Mouse (Mus musculus) heart, adult 2 months (tissue): Measurements from ENCODE around the gene Bach2. TPM values are rescaled to one million over a fixed set of nuclear protein-coding genes. Genes with fewer than 3 reads are reported as not detected.

Source experiments
- DNase-seq, 2 experiments: peaks; one replicate each; pipeline ENCODE4 v3.0.0; 2021
- H3K27ac ChIP-seq: fragments of 200-600 bp; 2 replicates; pipeline ENCODE4 v1.8.1; 2022
- H3K27me3 ChIP-seq: fragments of 200-500 bp; 2 replicates; pipeline ENCODE4 v1.6.1; 2012; ENCODE audit warnings: mild to moderate bottlenecking, low read length, inconsistent platforms, mixed read lengths; ENCODE audit not compliant: control insufficient read depth, insufficient read depth
- H3K36me3 ChIP-seq: fragments of 200-500 bp; 2 replicates; pipeline ENCODE4 v1.6.1; 2012; ENCODE audit warnings: low read length, inconsistent platforms; ENCODE audit not compliant: control insufficient read depth, insufficient read depth
- H3K4me1 ChIP-seq: fragments of 200-500 bp; 2 replicates; pipeline ENCODE4 v1.6.1; 2011; ENCODE audit warnings: low read length; ENCODE audit not compliant: control insufficient read depth, insufficient read depth
- H3K4me3 ChIP-seq: fragments of 200-600 bp; 2 replicates; pipeline ENCODE4 v1.8.1; 2022
- H3K79me2 ChIP-seq: fragments of 200-500 bp; replicated peaks from 2 replicates; pipeline ENCODE4 v1.6.1; 2012; ENCODE audit warnings: mild to moderate bottlenecking, inconsistent platforms, low read length, moderate library complexity, mixed read lengths; ENCODE audit not compliant: control insufficient read depth, insufficient read depth
- H3K9ac ChIP-seq: fragments of 200-500 bp; 2 replicates; pipeline ENCODE4 v1.6.1; 2012; ENCODE audit warnings: low read depth, mild to moderate bottlenecking, control low read depth, inconsistent platforms, low read length, mixed read lengths
- CTCF ChIP-seq: fragments of 200-600 bp; IDR thresholded peaks from 2 replicates; pipeline ENCODE4 v1.8.1; 2022; ENCODE audit warnings: antibody characterized with exemption, mild to moderate bottlenecking, moderate library complexity
- EP300 ChIP-seq: fragments of 200-500 bp; IDR thresholded peaks from 2 replicates; pipeline ENCODE4 v1.6.1; 2011; ENCODE audit warnings: low read depth, low read length, control low read depth; ENCODE audit not compliant: insufficient read depth
- POLR2A ChIP-seq: fragments of 200-500 bp; IDR thresholded peaks from 2 replicates; pipeline ENCODE4 v1.6.1; 2011; ENCODE audit warnings: mild to moderate bottlenecking, low read depth, low read length, control low read depth; ENCODE audit not compliant: insufficient read depth
- WGBS: fragments of 180-500 bp; shearing (Covaris S2); methylation state at CpG from one replicate; pipeline ENCODE4 v1.1.7; 2018; 5-methylcytosine and 5-hydroxymethylcytosine counted together
- intact Hi-C: fragments of 180-260 bp; cut with DNase I; formaldehyde crosslinking; loops from one replicate; pipeline ENCODE4 v1.15.1; 2025
- polyA plus RNA-seq: library from polyadenylated mRNA; depleted of rRNA; stranded (reverse); fragments of >200 nt; gene quantifications from 2 replicates; pipeline ENCODE4 v1.2.3, GENCODE M21; 2012
- total RNA-seq, 2 experiments: library from RNA; stranded (reverse); gene quantifications; 2 replicates each; pipeline ENCODE4 v1.2.3; 2021

Bach2 gene
- total and polyA plus RNA-seq, 3 experiments, result 2.4 to 4.2 (median 3.9) TPM

- no peaks in the 10 kb centered on the region for H3K36me3 ChIP-seq
- TF ChIP-seq POLR2A (no peak), CTCF (no peak), EP300 (no peak)
- 15% methylated on average over 12 of the region's 12 CpGs for WGBS
- H3K27ac ChIP-seq, result no peak overlapping the region
- H3K27me3 ChIP-seq, result no peaks in the 10 kb centered on the region
- H3K4me3 ChIP-seq, result no peak overlapping the region
- H3K9ac ChIP-seq, result no peak overlapping the region
- DNase-seq, result peak; percentile 10 to 49
- no peaks in the 10 kb centered on the region for H3K79me2 ChIP-seq
- intact Hi-C loops, result no loop called here
- H3K4me1 ChIP-seq, result no peaks in the 10 kb centered on the region
Measured at GRCm38 (mm10) chr4:32601135-32601534, 362.5 kb downstream of the Bach2 start.

- H3K27me3 ChIP-seq, result no peaks in the 10 kb centered on the region
- no peaks in the 10 kb centered on the region for H3K79me2 ChIP-seq
- intact Hi-C loops, result no loop called here
- WGBS, result 55% methylated on average over 3 of the region's 3 CpGs
- no peaks in the 10 kb centered on the region for H3K4me1 ChIP-seq
- no peak within 1 kb of the TSS for H3K27ac ChIP-seq
- no peak within 1 kb of the TSS for H3K9ac ChIP-seq
- no peak within 1 kb of the TSS for H3K4me3 ChIP-seq
- TF ChIP-seq POLR2A (no peak), CTCF (no peak), EP300 (no peak)
- H3K36me3 ChIP-seq, result no peaks in the 10 kb centered on the region
- DNase-seq, result no peak
Measured at GRCm38 (mm10) chr4:32602660-32603059, 364.1 kb downstream of the Bach2 start, which contains the start of gene Gja10. Gene Gja10, minus strand, starts transcription at chr4:32602760.

- Histone ChIP-seq H3K9ac (peak within 1 kb of the TSS; percentile 94), H3K27ac (peak within 1 kb of the TSS; percentile 95), H3K4me1 (no peaks in the 10 kb centered on the region; the same call in 1 of the 2 replicates), H3K36me3 (no peaks in the 10 kb centered on the region; the same call in 1 of the 2 replicates), H3K79me2 (no peaks in the 10 kb centered on the region; the same call in 1 of the 2 replicates), H3K27me3 (no peaks in the 10 kb centered on the region), H3K4me3 (peak within 1 kb of the TSS; percentile 83)
- intact Hi-C loops, result loop anchor here (2.0 kb wide), 1 partner anchor 42 kb away; the partner anchor contains the start of gene Mdn1
- under 1% methylated on average over 67 of the region's 67 CpGs for WGBS
- peak; percentile 90 for TF ChIP-seq EP300
- TF ChIP-seq CTCF, result peak; percentile 16; the same call in 1 of the 2 replicates
- peak; percentile 86 for TF ChIP-seq POLR2A
- DNase-seq, result peak; percentile 99
Measured at GRCm38 (mm10) chr4:32615034-32615881, 376.7 kb downstream of the Bach2 start, which contains the start of gene Casp8ap2. Gene Casp8ap2, plus strand, starts transcription at chr4:32615451.

- Histone ChIP-seq H3K27me3 (no peaks in the 10 kb centered on the region), H3K4me3 (no peak overlapping the region), H3K4me1 (no peaks in the 10 kb centered on the region; the same call in 1 of the 2 replicates), H3K36me3 (no peaks in the 10 kb centered on the region), H3K79me2 (no peaks in the 10 kb centered on the region; the same call in 1 of the 2 replicates), H3K9ac (no peak overlapping the region), H3K27ac (no peak overlapping the region)
- intact Hi-C loops, result no loop called here
- no peak for DNase-seq
- TF ChIP-seq POLR2A (no peak), CTCF (no peak), EP300 (no peak)
Measured at GRCm38 (mm10) chr4:32621637-32622036, 383.0 kb downstream of the Bach2 start.
